Mouse (Mus musculus): ENCODE data around the gene Stab2.

DNA sequence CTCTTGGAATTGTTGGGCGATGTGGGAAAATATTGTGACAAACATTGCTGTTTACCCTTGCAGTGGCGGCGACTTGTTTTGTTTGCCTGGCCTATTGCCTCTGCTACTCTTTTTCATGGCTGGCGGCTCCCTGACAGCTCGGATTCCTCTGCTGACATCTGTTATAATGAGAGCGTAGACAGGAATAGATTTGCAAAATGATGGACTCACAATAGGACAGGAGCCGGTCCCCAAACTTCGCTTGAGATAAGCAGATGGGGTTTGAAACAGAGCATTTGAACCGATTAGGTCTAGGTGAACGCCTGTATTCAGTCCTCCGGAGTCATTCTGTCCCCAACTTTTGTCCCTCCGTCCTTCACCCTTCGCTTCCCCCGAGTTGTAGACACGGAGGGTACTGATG is 28.0 kb upstream of the Stab2 start:
- TF ChIP-seq POLR2A (IDR thresholded peaks at IDR 0.05; ENCODE audit: borderline replicate concordance, extremely low read depth, insufficient read depth, insufficient read length, poor library complexity, severe bottlenecking) = no peak
- no peak for TF ChIP-seq CTCF (IDR thresholded peaks at IDR 0.05; ENCODE audit: borderline replicate concordance, extremely low read depth, insufficient read depth, insufficient read length)
